Mouse (Mus musculus) liver, adult 10 weeks (tissue): ENCODE results near the gene Acer1. TPM values are rescaled to one million over a fixed set of nuclear protein-coding genes. Genes with fewer than 3 reads are reported as not detected.

Experiments
- polyA plus RNA-seq: library from polyadenylated mRNA; stranded (reverse); fragments of 350-450 nt; fragmentation: Illumina TruSeq; extraction: RNeasy Lipid Tissue Mini Kit (QIAGEN cat#74804); gene quantifications from one replicate; pipeline ENCODE4 v1.2.3, GENCODE M21; 2014; ENCODE audit warnings: low read depth, low replicate concordance

Acer1 gene
- not detected for polyA plus RNA-seq

DNA sequence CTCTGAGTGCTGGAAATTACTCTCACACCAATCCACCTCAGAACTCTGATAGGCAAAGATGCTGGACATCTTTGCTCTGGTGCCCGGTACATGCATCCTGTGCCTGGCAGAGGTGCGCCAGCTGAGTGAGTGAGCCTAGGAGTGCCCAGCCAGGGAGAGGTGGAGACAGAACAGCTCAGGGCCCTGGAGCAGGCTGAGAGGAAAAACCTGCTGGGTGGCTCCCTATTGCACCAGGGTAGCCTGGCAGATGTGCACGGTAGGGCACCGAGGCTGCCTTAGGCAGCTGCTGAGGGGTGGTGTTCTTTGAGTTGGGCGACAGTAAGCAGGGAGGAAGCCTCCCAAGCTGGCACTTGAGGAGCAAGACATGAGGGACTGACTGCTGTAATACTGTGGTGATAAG, at the start of gene Acer1:
Gene Acer1, minus strand, starts transcription at position 114 of the 400 bp plus-strand sequence.

DNA sequence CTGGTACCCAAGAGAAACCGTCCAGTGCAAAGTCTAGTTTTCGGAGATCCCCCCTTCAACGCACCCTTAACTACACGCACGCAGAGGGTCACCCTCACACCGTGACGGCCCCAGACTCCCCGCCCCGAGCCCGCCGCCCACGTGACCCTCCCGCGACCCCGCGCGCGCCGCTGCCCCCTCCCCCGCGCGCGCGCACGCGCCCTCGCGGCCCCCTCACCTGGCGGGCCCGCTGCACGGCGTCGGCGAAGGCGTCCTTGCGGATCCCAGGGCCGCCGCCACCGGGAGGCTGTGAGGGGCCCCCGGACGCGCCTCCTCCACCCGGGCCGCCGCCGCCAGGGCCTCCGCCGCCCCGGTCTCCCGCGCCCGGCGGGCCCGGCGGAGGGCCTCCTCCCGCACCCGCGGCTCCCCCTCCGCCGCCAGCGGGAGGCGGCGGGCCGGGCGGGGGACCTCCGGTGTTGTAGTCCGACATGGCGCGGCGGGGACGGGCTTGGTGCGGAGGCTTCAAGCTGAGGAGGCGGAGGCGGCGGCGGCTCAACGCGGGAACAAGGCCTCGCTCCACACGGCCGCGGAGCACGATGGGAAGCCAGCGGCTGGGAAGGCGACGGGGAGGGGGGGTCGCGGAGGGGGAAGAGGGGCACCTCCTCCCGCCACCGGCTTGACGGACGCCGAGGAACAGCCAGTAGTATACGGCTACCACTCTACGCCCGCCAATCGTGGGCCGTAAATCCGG, 49.2 kb upstream of the Acer1 start, which contains the start of gene Khsrp:
Gene Khsrp, minus strand, starts transcription at position 592 of the 730 bp plus-strand sequence.

DNA sequence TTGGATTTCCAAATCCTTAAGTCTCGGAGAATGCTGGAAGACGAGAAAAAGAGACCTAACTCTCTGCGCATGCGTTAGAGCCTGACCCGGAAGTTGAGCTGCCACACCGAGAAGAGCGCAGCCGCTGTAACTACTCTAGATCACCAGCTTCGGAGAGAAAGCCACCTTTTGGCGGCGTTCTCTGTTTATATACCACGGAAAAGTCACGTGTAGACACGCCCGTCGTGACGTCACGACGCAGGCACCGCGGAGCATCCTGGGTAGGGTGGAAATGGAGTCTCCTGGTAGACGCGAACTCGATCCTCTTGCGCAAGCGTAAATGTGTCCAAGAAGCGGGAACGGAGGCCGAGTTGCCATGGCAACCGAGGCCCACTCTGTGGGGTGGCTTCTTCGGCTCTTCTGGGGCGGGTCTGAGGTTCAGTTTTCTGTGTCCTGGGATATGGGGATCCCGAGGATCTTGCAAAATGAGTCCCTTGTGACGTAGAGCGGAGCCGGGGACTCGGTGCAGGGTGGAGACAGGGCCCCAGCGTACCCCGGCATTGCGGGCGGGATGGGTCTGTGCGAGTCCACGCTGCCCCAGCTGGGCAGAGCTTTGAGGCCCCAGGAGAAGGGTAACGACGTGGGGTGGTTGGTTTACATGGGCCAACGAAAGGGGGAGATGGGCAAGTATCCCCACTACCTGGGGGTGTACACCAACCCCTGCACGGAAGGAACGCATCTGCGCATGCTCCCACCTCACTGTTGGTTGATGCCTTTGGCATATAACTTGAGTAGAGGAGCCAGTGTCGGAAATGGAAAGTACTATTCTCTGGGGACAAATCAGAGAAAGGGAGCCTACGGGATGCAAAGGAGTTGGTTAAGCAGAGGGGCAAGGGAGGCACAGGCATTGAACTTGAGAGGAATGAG, 29.6 kb upstream of the Acer1 start, which contains the start of the genes Gtf2f1 and Gm17949:
Gene Gtf2f1, minus strand, starts transcription at position 53 of the 906 bp plus-strand sequence.
Gene Gm17949, plus strand, starts transcription at position 234 of the 906 bp plus-strand sequence.

DNA sequence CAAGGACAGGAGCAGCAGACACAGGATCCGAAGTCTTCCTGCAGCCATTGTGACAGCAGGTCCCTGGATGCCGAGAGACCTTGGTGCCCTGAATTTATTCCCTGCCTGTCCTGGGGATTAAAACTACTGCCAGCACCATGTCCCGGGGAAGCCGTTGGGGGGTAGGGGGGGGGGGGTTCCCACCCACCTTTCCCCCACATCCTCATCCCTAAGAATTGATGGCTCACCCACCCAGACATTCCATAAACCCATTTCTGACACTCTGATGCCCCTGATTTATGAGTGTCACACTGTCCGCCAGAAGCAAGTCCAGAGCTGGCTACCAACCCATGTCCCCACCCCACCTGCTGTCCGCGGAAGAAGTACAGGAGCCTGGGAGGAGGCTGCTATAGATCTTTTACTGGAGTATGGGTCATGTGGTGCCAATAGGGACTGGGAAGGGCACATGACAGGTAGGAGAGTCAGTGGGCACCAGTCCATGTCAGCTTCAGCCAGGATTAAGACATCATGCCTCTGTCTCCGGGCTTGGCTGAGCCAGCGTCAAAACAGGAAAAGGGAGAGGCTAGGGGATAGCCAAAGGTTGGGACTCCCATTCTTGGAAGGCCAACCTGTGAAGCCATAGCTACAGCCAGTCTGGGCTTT, 18.2 kb upstream of the Acer1 start, which contains the start of gene Pspn:
Gene Pspn, minus strand, starts transcription at position 51 of the 642 bp plus-strand sequence.

DNA sequence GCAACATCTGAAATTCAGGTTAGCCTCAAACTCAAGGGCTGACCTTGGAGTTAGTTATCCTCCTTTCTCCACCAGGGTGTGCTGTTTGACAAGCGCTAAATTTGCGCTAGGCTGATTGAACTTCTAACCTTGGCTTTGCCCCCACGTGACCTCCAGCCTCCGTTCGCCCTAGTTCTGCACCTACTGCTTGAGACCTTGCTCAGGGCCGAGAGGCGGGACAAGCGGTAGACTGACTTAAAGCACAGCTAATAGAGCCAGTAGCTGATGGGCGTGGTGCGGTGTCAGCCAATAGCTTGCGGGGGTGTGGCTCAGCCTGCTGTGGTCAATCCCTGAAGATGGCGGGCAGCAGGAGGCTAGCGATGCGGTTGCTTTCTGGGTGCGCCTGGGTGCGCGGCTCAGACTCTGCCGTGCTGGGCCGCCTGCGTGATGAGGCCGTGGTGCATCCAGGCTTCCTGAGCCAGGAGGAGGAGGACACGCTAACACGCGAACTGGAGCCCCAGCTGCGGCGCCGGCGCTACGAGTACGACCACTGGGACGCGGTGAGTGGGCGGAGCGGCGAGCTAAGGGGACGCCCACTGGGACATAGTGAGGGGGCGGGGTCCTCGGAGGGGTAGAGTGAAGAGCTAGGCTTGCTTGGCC, 15.2 kb upstream of the Acer1 start, which contains the start of gene Alkbh7:
Gene Alkbh7, plus strand, starts transcription at position 311 of the 639 bp plus-strand sequence.

DNA sequence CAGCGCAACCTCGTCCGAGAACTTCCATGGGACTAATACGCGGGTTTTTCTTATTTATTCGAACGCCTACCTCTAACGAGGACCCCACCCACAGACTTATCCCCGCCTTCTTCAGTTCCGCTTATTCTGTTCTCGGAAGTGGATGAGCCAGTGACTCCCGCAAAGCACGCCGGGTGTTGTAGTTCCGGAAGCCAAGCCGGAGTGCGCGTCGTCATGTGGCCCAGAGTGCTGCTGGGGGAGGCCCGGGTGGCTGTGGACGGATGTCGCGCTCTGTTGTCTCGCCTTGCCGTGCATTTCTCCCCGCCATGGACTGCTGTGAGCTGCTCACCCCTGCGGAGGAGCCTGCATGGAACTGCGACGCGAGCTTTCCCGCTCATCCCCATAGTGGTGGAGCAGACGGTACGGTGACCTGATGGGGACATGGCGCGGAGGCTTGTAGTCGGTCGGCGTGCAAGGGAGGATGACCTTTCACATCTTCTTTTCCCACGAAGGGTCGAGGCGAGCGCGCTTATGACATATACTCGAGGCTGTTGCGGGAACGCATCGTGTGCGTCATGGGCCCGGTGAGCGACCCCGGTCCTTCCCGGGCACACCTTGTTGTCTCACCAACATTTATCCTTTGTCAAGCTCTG, 8.3 kb upstream of the Acer1 start, which contains the start of gene Clpp:
Gene Clpp, plus strand, starts transcription at position 191 of the 632 bp plus-strand sequence.

DNA sequence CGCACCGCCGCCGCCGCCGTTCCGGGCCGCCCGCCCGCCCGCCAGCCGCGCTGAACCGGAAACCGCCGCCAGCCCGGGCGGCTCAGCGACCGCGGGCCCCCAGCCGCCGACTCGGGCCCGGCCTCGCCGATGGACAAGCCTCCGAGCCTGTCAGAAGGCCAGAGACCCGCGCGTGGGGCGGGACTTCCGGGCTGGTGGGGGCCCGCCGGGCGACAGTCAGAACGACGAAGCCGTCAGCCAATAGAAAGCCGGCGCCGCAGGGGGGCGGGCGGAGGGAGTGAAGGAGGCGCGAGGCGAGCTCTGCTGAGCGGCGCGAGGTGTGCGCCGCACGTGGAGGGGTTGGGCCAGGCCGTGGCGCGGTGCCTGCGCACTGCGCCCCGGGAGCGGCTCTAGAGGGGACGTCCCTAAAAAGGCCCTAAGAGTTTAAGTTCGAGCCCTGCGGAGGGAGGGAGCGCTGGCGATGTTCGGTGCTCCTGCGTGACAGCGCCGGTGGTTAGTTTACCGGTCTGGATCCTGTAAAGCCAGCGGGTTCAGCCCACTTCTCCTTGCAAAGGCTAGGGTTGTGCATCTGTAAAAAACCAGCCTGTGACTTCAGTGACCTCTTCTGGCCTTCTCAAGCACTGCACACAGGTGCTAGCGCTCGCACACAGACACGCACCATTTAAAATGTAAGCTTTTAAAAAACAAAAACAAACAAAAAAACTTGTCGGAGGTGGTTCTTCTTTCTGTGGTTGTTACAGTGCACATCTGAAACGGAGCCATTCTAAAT, 46.4 kb downstream of the Acer1 start, which contains the start of gene Mllt1:
Gene Mllt1, minus strand, starts transcription at position 53 of the 769 bp plus-strand sequence.

Other genes with a start within 250 kb of the Acer1 start
- gene Nrtn, start 224.6 kb downstream of the Acer1 start, polyA plus RNA-seq: not detected
- gene Dus3l, start 217.4 kb downstream of the Acer1 start, polyA plus RNA-seq: 0.64 TPM
- not detected for gene Prr22, start 211.9 kb downstream of the Acer1 start, polyA plus RNA-seq
- gene Rfx2, start 151.1 kb downstream of the Acer1 start, polyA plus RNA-seq: not detected
- gene Acsbg2, start 107.7 kb downstream of the Acer1 start, polyA plus RNA-seq: not detected
- gene 1700061G19Rik, start 106.6 kb downstream of the Acer1 start, polyA plus RNA-seq: not detected
- 0.77 TPM for gene Mllt1, start 46.7 kb downstream of the Acer1 start, polyA plus RNA-seq
- gene Clpp, start 8.2 kb upstream of the Acer1 start, polyA plus RNA-seq: 4.0 TPM
- 2.8 TPM for gene Alkbh7, start 15.2 kb upstream of the Acer1 start, polyA plus RNA-seq
- gene Pspn, start 17.9 kb upstream of the Acer1 start, polyA plus RNA-seq: not detected
- 2.1 TPM for gene Gtf2f1, start 29.2 kb upstream of the Acer1 start, polyA plus RNA-seq
- not detected for gene Gm17949, start 29.3 kb upstream of the Acer1 start, polyA plus RNA-seq
- 5.1 TPM for gene Khsrp, start 49.4 kb upstream of the Acer1 start, polyA plus RNA-seq
- gene Slc25a41, start 59.5 kb upstream of the Acer1 start, polyA plus RNA-seq: not detected
- gene Crb3, start 77.0 kb upstream of the Acer1 start, polyA plus RNA-seq: 5.6 TPM
- gene Slc25a23, start 77.7 kb upstream of the Acer1 start, polyA plus RNA-seq: 55.5 TPM
- 1.6 TPM for gene Dennd1c, start 96.4 kb upstream of the Acer1 start, polyA plus RNA-seq
- not detected for gene Tubb4a, start 105.7 kb upstream of the Acer1 start, polyA plus RNA-seq
- gene Tnfsf9, start 123.2 kb upstream of the Acer1 start, polyA plus RNA-seq: not detected
- not detected for gene Cd70, start 167.7 kb upstream of the Acer1 start, polyA plus RNA-seq
- gene Tnfsf14, start 212.1 kb upstream of the Acer1 start, polyA plus RNA-seq: not detected
- 3,590 TPM for gene C3, start 246.0 kb upstream of the Acer1 start, polyA plus RNA-seq